Mouse (Mus musculus) kidney, embryonic 15.5 days (tissue): Measurements from ENCODE around the gene Ccdc74a. TPM values are rescaled to one million over a fixed set of nuclear protein-coding genes. Genes with fewer than 3 reads are reported as not detected.

Experiments
- ATAC-seq: fragments of 200-750 bp; cut with Nextera tagmentation; replicated peaks from 2 replicates; pipeline ENCODE4 v1.8.0; 2017; ENCODE audit warnings: moderate TSS enrichment; ENCODE audit not compliant: low FRiP score
- H3K27ac ChIP-seq: fragments of 300-500 bp; sonication (generic); 2 replicates; pipeline ENCODE4 v1.5.1; 2015; ENCODE audit warnings: mild to moderate bottlenecking, inconsistent platforms
- H3K27me3 ChIP-seq: fragments of 300-500 bp; sonication (generic); 2 replicates; pipeline ENCODE4 v1.6.1; 2015; ENCODE audit warnings: inconsistent platforms
- H3K36me3 ChIP-seq: fragments of 300-500 bp; sonication (generic); 2 replicates; pipeline ENCODE4 v1.6.1; 2015; ENCODE audit warnings: inconsistent platforms
- H3K4me1 ChIP-seq: fragments of 300-500 bp; sonication (generic); 2 replicates; pipeline ENCODE4 v1.6.1; 2015; ENCODE audit warnings: inconsistent platforms
- H3K4me2 ChIP-seq: fragments of 300-500 bp; sonication (generic); 2 replicates; pipeline ENCODE4 v1.6.1; 2015; ENCODE audit warnings: moderate library complexity, mild to moderate bottlenecking, inconsistent platforms
- H3K4me3 ChIP-seq: fragments of 300-500 bp; sonication (generic); replicated peaks from 2 replicates; pipeline ENCODE4 v1.5.1; 2015; ENCODE audit warnings: mild to moderate bottlenecking, inconsistent platforms
- H3K9ac ChIP-seq: fragments of 300-500 bp; sonication (generic); 2 replicates; pipeline ENCODE4 v1.6.1; 2015; ENCODE audit warnings: mild to moderate bottlenecking, inconsistent platforms
- H3K9me3 ChIP-seq: fragments of 300-500 bp; sonication (generic); replicated peaks from 2 replicates; pipeline ENCODE4 v1.6.1; 2016; ENCODE audit warnings: inconsistent platforms
- WGBS: fragments of 180-500 bp; shearing (Covaris S2); methylation state at CpG from one replicate; pipeline ENCODE4 v1.1.7; 2015; ENCODE audit warnings: mixed read lengths; 5-methylcytosine and 5-hydroxymethylcytosine counted together
- polyA plus RNA-seq: library from polyadenylated mRNA; unstranded; fragments of >200 nt; fragmentation: Nextera tagmentation; extraction: Ambion mirVana; gene quantifications from 2 replicates; pipeline ENCODE4 v1.2.1, GENCODE M21; 2015

Gene Ccdc74a
- polyA plus RNA-seq, 1 experiment from 2014 or later = 7.8 TPM

- no peak overlapping the region for H3K27ac ChIP-seq
- H3K27me3 ChIP-seq = no peaks in the 10 kb centered on the region
- peak; percentile 36; the same call in 1 of the 2 replicates for ATAC-seq
- H3K9me3 ChIP-seq = no peaks in the 10 kb centered on the region
- no peaks in the 10 kb centered on the region for H3K4me1 ChIP-seq
- no peak overlapping the region for H3K4me3 ChIP-seq
- WGBS = 71% methylated on average over 8 of the region's 8 CpGs
- H3K9ac ChIP-seq = no peak overlapping the region
- H3K36me3 ChIP-seq = peaks cover 89% of the 10 kb centered on the region
- H3K4me2 ChIP-seq = no peak overlapping the region
These were observed 20.6 kb upstream of the Ccdc74a start for GRCm38 (mm10) chr16:17625488-17626268.

DNA sequence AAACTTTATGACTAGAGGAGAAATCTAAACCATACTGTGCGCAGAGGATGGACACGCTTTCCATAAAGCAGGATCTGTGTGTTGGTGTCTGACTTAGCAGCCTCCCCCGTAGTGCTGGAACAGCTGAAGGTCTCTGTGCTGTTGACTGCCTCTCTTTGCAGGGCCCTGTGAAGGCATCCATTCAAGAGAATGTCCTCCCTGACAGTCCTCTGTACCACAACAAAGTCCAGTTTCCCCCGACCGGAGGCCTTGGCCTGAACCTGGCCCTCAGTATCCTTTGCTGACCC, 20.1 kb upstream of the Ccdc74a start:
- no peak overlapping the region for H3K4me2 ChIP-seq
- H3K27ac ChIP-seq = no peak overlapping the region
- no peaks in the 10 kb centered on the region for H3K27me3 ChIP-seq
- no peak for ATAC-seq
- 96% methylated on average over 5 of the region's 5 CpGs for WGBS
- H3K9ac ChIP-seq = no peak overlapping the region
- H3K4me3 ChIP-seq = no peak overlapping the region
- peaks cover 93% of the 10 kb centered on the region for H3K36me3 ChIP-seq
- H3K4me1 ChIP-seq = no peaks in the 10 kb centered on the region
- H3K9me3 ChIP-seq = no peaks in the 10 kb centered on the region

GRCm38 (mm10) chr16:17632580-17632979, 13.7 kb upstream of the Ccdc74a start:
- Histone ChIP-seq H3K4me3 (no peak overlapping the region), H3K4me2 (no peak overlapping the region), H3K4me1 (no peaks in the 10 kb centered on the region), H3K36me3 (peaks cover 92% of the 10 kb centered on the region), H3K9me3 (no peaks in the 10 kb centered on the region), H3K27me3 (no peaks in the 10 kb centered on the region), H3K27ac (no peak overlapping the region), H3K9ac (no peak overlapping the region)
- no peak for ATAC-seq
- 95% methylated on average over 2 of the region's 2 CpGs for WGBS

DNA sequence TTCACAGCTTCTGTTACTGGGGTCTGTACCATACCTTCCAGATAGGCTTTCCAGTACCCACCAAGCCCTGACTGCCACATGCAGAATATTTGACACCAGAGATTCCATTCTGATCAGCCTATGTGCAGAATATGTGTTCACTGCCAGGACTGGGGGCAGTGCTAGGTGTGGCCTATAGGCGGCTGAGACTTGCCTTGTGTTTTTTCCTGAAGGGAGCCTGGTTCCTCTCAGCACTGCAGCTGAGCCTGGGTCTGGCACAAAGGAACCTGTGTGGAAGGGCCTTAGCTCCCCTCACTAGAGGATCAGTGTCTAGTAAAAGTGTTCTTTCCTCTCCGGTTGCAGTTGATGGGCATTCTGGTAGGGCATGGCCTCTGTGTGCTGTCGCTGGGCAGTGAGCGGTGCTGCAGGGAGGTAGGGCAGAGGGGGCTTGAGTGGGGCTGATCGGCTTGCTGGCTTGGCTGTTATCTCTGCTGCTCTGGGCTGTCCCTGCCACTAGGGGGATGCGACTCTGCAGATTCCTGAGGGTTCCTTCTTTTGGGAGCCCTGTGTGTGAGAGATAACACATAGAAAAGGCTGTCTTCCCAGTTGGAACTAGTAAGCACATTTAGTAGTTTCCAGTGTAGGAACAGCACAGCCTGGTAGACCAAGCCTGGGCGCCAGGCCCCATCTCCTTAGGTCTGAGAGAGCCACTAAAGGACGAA, 12.6 kb upstream of the Ccdc74a start:
- ATAC-seq = no peak
- Histone ChIP-seq H3K9me3 (no peaks in the 10 kb centered on the region), H3K9ac (no peak overlapping the region), H3K36me3 (peaks cover 92% of the 10 kb centered on the region), H3K4me2 (no peak overlapping the region), H3K4me1 (no peaks in the 10 kb centered on the region), H3K27ac (no peak overlapping the region), H3K4me3 (no peak overlapping the region), H3K27me3 (no peaks in the 10 kb centered on the region)
- 83% methylated on average over 8 of the region's 8 CpGs for WGBS

DNA sequence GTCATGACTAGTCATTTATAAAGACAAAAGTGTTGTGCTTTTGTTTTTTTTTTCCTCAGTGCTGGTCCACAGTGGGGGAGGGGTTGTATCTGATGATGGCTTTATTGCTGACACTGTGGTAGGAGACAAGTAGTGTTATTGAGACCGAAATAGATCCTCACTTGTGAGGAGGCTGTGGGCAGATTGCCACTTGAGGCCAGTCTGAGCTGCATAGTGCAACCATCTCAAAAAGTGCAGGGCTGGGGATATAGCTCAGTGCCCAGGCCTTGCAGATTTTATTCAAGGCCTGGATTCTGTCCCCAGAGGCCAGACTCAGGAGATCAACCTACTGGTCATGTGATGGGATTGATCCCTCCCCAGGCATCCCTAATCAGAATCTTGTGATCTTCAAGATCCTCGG, 9.4 kb upstream of the Ccdc74a start:
- WGBS = 67% methylated on average over 2 of the region's 2 CpGs
- peaks cover 91% of the 10 kb centered on the region for H3K36me3 ChIP-seq
- H3K27me3 ChIP-seq = no peaks in the 10 kb centered on the region
- ATAC-seq = no peak
- H3K4me3 ChIP-seq = no peak overlapping the region
- H3K9me3 ChIP-seq = no peaks in the 10 kb centered on the region
- H3K4me1 ChIP-seq = no peaks in the 10 kb centered on the region
- no peak overlapping the region for H3K4me2 ChIP-seq
- no peak overlapping the region for H3K27ac ChIP-seq
- no peak overlapping the region for H3K9ac ChIP-seq

- H3K4me1 ChIP-seq = no peaks in the 10 kb centered on the region
- H3K36me3 ChIP-seq = peaks cover 91% of the 10 kb centered on the region
- no peak overlapping the region for H3K27ac ChIP-seq
- H3K4me3 ChIP-seq = no peak overlapping the region
- H3K9me3 ChIP-seq = no peaks in the 10 kb centered on the region
- 74% methylated on average over 2 of the region's 2 CpGs for WGBS
- no peaks in the 10 kb centered on the region for H3K27me3 ChIP-seq
- no peak overlapping the region for H3K4me2 ChIP-seq
- ATAC-seq = no peak
- no peak overlapping the region for H3K9ac ChIP-seq
These were observed 8.7 kb upstream of the Ccdc74a start for GRCm38 (mm10) chr16:17637610-17638009.

DNA sequence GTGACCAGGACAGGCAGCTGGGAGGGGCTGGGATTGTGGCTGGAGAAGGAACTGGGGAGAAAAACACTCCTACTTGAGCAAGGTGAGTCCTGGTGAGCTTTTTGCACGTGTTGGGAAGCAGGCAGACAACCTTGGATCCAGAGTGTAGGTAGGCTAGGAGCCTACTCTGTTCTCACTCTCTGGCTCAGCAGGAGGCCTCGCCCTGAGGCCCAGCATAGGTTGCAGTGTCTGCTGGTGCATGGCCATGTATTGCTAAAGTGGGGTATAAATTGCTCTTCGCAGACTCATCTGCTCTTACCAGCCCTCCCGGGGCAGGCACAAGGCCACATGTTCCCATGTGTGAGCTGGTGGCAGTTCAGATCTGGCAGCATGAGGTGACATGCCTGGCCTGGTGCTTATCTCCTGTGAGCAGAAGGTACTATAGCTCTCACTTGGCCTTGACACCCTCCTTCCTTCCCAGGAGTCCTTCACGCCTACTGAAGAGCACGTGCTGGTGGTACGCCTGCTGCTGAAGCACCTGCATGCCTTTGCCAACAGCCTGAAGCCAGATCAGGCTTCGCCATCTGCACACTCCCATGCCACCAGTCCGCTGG, 8.1 kb upstream of the Ccdc74a start:
- H3K36me3 ChIP-seq = peaks cover 91% of the 10 kb centered on the region
- H3K4me1 ChIP-seq = no peaks in the 10 kb centered on the region
- no peak overlapping the region for H3K4me2 ChIP-seq
- no peaks in the 10 kb centered on the region for H3K9me3 ChIP-seq
- H3K4me3 ChIP-seq = no peak overlapping the region
- 0 out of 2 replicates have a peak, but pooled peaks have one; percentile 56 for ATAC-seq
- WGBS = 92% methylated on average over 9 of the region's 9 CpGs
- no peak overlapping the region for H3K27ac ChIP-seq
- no peak overlapping the region for H3K9ac ChIP-seq
- H3K27me3 ChIP-seq = no peaks in the 10 kb centered on the region

- Histone ChIP-seq H3K36me3 (peaks cover 91% of the 10 kb centered on the region), H3K27me3 (no peaks in the 10 kb centered on the region), H3K4me1 (no peaks in the 10 kb centered on the region), H3K4me3 (no peak overlapping the region), H3K4me2 (no peak overlapping the region), H3K27ac (no peak overlapping the region), H3K9ac (no peak overlapping the region), H3K9me3 (no peaks in the 10 kb centered on the region)
- ATAC-seq = no peak
- WGBS = 90% methylated on average over 3 of the region's 3 CpGs
These were observed 7.2 kb upstream of the Ccdc74a start for GRCm38 (mm10) chr16:17639081-17639480.

DNA sequence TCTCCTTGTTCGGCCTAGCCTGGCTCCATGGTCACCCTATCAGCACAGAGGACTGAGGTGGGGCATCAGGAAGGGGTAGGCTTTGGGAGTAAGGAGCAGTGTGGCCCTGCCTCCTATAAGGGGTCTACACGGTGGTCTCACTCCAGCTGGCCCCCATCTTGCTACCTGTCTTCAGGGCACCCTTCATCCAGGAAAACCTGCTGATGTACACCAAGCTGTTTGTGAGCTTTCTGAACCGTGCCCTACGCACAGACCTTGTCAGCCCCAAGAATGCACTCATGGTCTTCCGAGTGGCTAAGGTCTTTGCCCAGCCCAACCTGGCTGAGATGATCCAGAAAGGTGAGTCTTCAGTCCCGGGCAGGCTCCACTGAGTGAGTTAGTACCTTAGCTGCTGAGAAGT, 6.3 kb upstream of the Ccdc74a start:
- peaks cover 83% of the 10 kb centered on the region for H3K36me3 ChIP-seq
- H3K27me3 ChIP-seq = no peaks in the 10 kb centered on the region
- H3K4me1 ChIP-seq = no peaks in the 10 kb centered on the region
- no peaks in the 10 kb centered on the region for H3K9me3 ChIP-seq
- no peak overlapping the region for H3K4me3 ChIP-seq
- 92% methylated on average over 6 of the region's 6 CpGs for WGBS
- no peak overlapping the region for H3K4me2 ChIP-seq
- no peak overlapping the region for H3K9ac ChIP-seq
- ATAC-seq = no peak
- no peak overlapping the region for H3K27ac ChIP-seq

DNA sequence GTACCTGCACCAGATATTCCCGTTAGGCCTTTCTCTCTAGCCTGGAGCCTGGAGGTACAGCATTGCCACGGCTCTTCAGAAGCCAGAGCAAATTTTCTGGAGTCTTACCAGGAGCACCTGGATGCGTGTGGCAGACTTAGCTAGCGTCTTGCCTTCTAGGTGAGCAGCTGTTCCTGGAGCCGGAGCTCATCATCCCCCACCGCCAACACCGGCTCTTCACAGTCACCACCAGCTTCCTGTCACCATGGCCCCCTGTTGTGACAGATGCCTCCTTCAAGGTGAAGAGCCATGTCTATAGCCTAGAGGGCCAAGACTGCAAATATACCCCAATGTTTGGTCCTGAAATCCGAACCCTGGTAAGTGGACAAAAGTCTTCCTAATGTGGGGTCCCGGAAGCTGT, 5.6 kb upstream of the Ccdc74a start:
- H3K27ac ChIP-seq = no peak overlapping the region
- no peak overlapping the region for H3K9ac ChIP-seq
- no peaks in the 10 kb centered on the region for H3K4me1 ChIP-seq
- ATAC-seq = no peak
- no peak overlapping the region for H3K4me3 ChIP-seq
- no peaks in the 10 kb centered on the region for H3K9me3 ChIP-seq
- H3K27me3 ChIP-seq = no peaks in the 10 kb centered on the region
- no peak overlapping the region for H3K4me2 ChIP-seq
- 92% methylated on average over 9 of the region's 9 CpGs for WGBS
- peaks cover 77% of the 10 kb centered on the region for H3K36me3 ChIP-seq

- no peak overlapping the region for H3K4me2 ChIP-seq
- no peak overlapping the region for H3K27ac ChIP-seq
- no peaks in the 10 kb centered on the region for H3K27me3 ChIP-seq
- no peak for ATAC-seq
- H3K9ac ChIP-seq = no peak overlapping the region
- 84% methylated on average over 6 of the region's 6 CpGs for WGBS
- H3K4me3 ChIP-seq = no peak overlapping the region
- H3K4me1 ChIP-seq = peaks cover 4% of the 10 kb centered on the region
- peaks cover 72% of the 10 kb centered on the region for H3K36me3 ChIP-seq
- no peaks in the 10 kb centered on the region for H3K9me3 ChIP-seq
These were observed 5.0 kb upstream of the Ccdc74a start for GRCm38 (mm10) chr16:17641301-17641700.

- no peak for ATAC-seq
- no peaks in the 10 kb centered on the region for H3K27me3 ChIP-seq
- H3K9ac ChIP-seq = no peak overlapping the region
- 88% methylated on average over 8 of the region's 8 CpGs for WGBS
- H3K4me3 ChIP-seq = no peak overlapping the region
- H3K4me2 ChIP-seq = no peak overlapping the region
- peaks cover 12% of the 10 kb centered on the region for H3K4me1 ChIP-seq
- no peak overlapping the region for H3K27ac ChIP-seq
- peaks cover 66% of the 10 kb centered on the region for H3K36me3 ChIP-seq
- no peaks in the 10 kb centered on the region for H3K9me3 ChIP-seq
These were observed 4.0 kb upstream of the Ccdc74a start for GRCm38 (mm10) chr16:17642311-17642710.
